Mouse (Mus musculus): Measurements from ENCODE around the gene Olfr596.
"Not testable (repeated sequence)": the region's sequence is repeated elsewhere in the genome, so short reads cannot be mapped to it uniquely, and the experiment has no call there.

Gene Olfr596

DNA sequence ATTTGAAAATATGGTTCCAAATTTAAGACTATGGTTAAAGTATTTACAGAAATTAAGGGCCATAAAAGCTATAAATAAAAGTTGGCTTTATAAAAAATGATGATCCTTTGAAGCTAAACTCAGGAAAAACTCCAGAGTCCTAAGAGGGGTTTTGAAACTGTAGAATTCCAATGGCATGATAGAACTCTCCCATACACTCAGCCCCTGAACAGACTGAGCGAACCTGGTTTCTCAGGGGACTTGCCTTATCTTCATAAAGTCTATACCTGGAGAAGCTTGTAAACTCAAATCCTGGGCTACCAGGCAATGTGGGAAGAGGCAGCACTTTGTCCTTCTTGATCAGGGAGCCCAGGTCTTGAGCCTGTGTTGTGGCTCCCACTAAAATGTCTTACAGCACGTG lies at the start of gene Olfr596:
Olfr596 (plus strand) TSS at position 301 of the 400 bp plus-strand sequence.
- DNase-seq, result not testable (repeated sequence)

DNA sequence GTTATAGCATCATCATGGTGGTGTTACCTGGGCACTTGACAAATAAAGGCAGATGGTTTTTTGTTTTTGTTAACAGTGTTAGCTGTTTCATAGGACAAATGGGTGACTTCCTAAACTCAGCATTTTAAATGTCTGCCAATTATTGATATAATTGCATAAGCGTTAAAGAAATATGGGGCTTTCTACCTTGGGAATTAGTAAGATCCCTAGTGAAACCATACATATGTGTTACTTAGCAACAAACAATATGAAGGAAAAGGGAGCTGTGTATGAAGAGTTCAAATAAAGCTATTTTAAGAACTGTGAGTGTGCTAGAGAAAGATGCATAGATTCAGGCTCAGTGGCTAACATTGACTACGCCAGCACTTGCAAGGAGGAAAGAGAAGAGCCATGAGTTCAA lies 10.6 kb downstream of the Olfr596 start, which contains the start of gene Olfr597:
Olfr597 (plus strand) TSS at position 301 of the 400 bp plus-strand sequence.
- not testable (repeated sequence) for DNase-seq

DNA sequence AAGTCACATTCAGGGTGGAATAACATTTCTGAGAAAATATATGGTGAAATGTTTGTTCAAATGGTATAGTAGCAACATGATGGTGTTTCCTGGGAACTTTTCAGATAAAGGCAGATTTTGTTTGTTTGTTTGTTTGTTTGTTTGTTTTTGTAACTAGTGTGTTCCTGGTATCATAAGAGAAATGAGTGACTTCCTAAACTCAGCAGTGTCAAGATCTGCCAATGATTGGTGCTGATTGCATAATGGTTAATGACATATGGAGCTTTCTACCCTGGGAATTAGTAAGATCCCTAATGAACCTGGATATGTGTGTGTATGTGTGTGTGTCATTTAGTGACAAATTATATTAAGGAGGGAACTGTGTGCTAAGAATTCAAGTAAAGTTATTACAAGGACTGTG lies 17.8 kb downstream of the Olfr596 start, which contains the start of gene Olfr598:
Olfr598 (plus strand) TSS at position 301 of the 400 bp plus-strand sequence.
- DNase-seq, result no peak

DNA sequence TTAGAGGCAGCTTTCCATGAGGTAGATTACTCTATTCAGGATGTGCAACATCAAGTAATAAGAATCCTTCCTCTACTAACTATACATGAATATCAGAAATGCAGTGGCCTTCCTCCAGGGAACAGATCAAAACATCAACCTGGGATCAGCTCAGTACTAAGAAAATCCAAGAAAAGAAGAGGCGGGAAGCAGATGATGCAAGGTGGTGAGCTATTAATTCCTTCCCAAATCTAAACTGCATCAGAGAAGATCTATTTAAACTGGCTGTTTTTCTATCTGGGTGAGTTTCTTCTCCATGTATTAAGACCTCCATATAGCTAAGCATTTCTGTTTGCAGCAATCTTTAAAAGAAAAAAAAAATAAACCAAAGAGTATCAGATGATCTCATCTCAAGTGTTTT lies 30.2 kb downstream of the Olfr596 start, which contains the start of gene Olfr599:
Olfr599 (plus strand) TSS at position 301 of the 400 bp plus-strand sequence.
- DNase-seq, result no peak

DNA sequence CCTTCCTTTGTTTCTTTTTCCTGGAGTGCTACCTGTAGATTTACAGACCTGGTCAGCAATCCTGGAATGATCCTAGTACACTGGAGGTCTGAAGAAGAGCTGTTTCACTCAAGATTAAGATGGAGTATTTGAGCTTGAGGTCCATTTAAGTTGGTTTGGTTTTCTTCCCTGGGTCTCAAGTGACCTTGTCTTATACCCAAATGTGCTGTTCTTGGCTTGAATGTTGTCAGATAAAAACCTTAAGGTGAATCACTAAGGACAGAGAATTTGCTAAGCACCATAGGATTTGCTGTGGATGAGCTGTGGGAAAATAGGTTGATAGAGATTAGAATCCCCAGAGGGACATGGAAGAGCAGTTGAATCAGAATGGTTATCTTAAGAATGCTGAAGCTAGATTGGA lies 44.1 kb downstream of the Olfr596 start, which contains the start of gene Olfr600:
Olfr600 (minus strand) TSS at position 101 of the 400 bp plus-strand sequence.
- no peak for DNase-seq

Measured in embryo, embryonic 11 days (tissue).